Mouse (Mus musculus) spleen, postnatal 4 days (tissue): Measurements from ENCODE around the gene Plxna4.

Experiments used
- DNase-seq, 2 experiments: peaks; one replicate each; pipeline ENCODE4 v3.0.0; 2022; ENCODE audit warnings: low spot score in 2 of 2

Gene Plxna4

DNA sequence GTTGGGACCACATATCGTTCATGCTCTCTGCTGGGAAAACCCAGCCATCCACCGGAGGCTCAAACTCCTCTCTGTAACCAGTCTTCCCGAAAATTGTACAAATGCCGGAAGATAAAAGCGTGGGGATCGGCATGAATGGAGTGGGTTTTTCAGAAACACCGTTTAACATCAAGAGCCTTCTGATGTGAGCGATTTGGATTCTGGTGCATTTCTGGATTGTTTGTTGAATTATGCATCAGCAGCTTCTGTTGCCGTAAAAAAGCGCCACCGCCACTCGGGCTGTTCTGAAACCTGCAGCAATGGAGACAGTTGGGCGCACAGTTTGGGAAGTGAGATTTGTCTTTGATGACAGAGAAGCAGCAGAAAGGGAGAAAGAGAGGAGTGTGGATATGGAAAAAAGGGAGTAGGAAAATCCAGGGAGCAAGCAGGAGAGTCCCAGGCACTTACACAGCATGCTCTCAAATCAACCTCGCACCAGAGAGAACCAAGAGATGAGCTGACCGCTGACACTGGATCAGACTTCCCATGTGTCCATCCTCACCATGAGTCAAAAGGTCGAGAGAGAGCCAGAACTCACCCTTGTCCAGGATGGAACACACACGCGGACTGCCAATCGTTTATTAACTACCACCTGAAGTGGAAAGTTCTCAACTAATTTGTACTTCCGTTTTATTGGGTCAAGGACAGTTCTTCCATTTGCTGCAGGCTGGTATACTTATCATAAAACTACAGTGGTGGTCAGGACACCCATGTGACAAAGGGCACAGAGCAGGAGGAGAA lies 181.5 kb downstream of the Plxna4 start:
- DNase-seq = no peak

DNA sequence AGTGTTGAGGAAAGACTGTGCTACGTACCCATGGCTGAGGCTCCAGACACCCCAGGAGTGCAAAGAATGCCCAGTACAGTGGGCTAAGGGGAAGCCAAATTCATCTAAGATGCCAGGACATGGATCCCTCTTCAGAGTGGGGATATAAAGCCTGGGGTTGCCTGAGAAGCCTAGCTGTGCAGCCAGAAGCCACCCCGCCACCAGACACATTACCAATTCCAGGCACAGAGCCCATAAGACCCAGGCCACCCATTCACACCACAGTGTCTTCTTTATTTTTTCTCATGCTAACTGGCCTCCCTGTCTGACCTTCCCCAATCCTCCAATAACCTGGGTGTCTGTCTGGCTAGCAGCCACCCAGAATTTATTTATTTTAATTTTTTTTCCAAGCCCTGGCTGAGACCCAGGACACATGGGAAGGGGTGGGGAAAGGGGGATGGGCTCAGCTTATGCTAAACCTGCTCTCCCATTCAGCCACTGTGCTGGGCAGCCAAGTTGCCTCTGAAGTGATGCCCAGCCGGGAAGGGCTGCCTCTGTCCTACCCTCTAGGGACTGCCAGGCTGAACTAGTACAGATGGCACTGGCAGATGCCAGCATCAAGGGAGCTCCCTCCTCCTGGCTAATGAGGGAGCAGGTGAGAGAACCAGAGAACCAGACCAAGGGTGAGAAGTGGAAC lies 185.3 kb downstream of the Plxna4 start:
- DNase-seq = no peak

- DNase-seq = no peak
Measured at GRCm38 (mm10) chr6:32398261-32398660, 189.7 kb downstream of the Plxna4 start.

DNA sequence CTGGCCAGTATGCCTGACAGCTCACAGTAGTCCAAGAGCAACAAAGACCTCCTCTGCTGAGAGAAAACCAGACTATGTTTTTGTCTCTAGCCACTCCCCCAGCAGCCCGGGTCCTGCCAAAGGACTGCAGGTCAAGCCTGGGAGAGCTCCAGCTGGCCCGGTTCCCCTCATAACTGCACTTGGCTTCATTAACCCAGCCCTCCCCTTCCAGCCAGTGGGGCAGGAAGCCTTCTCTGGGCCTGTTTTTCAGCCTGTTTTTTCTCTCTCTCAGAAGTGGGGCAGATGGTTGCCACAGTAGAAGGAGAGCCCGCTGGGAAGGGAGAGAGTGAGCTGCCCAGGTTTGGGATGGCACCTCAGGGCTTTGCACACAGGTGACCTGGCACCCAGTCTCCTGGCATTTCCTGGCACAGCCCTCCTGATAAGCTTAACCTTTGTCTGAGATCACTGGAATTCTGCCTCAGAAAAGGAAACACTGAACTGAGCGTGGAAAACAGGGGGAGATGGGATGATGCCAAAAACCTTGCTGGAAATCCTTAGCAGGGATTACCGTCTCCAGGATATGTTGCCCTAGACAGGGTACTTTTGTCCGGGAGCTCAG lies 190.8 kb downstream of the Plxna4 start:
- DNase-seq = peak in 1 of 2 experiments; percentile 18

- DNase-seq = no peak
Measured at GRCm38 (mm10) chr6:32395415-32395814, 192.6 kb downstream of the Plxna4 start.

DNA sequence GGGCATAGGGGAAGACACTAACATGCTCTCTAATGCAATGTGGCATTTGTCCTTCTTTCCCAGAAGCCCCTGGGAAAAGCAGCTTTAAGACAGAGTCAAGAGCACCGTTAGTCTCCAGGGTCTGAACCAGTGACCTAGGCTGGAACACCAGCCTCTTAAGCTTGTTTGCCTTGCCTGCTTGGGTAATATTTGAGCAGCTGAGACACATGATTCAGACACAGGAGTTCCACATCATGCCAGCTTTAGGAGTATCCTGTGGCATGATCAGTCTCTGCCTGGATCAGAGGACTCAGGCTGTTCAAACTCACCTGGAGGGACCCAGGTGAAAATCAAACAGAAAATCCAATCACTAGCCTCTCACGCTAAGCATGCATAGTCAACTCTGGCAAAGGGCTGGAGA lies 195.7 kb downstream of the Plxna4 start:
- DNase-seq = no peak

DNA sequence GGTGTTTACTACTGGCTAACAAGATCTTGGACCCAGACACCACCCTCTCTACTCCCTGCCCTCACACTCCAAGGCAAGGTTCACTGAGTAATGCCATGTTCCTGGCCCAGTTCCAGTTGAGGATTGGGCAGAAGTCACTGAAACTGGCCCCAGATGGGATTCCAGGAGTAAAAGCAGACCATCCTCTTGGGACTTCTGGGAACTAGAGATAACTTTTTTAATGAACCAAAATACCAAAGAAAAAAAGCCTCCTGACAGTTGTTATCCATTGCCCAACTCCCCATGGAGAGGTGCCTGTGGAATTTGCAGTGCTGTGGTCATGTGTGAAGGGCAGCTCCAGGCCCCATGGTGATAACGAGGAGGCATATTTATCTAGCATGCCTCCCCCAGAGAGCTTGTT lies 199.7 kb downstream of the Plxna4 start:
- DNase-seq = no peak

GRCm38 (mm10) chr6:32386915-32387314 lies 201.1 kb downstream of the Plxna4 start:
- no peak for DNase-seq

GRCm38 (mm10) chr6:32384937-32385336 lies 203.1 kb downstream of the Plxna4 start:
- no peak for DNase-seq

DNA sequence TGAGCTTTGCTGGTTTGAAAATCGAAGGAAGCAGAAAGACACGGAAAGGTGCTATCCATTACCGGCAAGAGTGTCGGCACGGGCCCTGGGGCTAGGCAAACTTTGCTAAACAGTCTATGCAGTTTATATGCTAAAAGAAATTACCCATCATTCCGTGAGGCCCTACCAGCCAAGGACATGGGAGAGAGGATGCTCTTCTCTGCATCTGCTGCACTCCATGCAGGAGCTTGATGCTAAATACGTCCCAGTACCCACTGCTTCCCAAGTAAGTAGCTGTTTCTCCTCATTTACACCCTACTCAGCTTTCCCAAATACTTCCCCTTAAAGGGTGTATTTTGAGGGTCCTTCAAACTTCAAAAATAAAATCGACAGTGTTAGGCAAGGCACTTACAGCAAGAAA lies 203.6 kb downstream of the Plxna4 start:
- no peak for DNase-seq

GRCm38 (mm10) chr6:32381516-32381915 lies 206.5 kb downstream of the Plxna4 start:
- no peak for DNase-seq

DNA sequence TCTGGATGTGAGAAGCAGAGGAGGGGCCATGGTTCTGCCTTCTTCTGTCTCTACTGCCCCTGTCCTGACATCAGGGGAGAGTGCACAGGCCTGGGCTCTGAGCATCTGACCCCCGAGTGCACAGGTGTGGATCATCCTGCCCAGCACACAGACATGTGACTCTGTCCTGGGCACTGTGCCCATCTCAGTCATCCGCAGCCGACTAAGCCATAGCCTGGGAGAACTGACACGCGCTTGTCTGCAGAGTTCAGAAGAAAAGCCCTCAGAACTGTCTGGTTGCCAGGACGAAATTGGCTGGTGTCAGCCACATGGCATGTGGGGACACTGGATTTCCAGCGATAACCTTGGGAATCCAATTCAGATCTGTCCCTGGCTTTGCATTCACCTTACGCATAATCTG lies 210.8 kb downstream of the Plxna4 start:
- no peak for DNase-seq

DNA sequence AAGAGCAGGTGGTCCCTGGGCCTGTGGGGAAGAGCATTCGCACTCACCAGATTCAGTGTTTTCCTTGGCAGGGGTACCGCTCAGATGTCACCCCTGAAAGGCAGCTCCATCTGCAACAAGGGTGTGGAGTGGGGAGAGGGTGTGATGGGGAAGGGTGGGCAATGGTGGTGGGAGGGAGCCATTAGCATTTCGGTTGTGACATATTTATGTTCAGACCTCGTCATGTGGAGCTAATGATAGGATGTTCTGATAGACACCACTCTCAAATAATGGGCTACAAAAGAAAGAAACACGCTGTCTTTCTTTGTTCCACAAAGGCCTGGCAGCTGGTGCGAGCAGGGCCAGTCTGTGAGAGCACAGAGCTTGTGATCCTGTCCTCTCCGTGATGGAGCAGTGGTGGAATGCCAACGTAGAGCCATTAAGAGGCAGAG lies 214.0 kb downstream of the Plxna4 start:
- no peak for DNase-seq

DNA sequence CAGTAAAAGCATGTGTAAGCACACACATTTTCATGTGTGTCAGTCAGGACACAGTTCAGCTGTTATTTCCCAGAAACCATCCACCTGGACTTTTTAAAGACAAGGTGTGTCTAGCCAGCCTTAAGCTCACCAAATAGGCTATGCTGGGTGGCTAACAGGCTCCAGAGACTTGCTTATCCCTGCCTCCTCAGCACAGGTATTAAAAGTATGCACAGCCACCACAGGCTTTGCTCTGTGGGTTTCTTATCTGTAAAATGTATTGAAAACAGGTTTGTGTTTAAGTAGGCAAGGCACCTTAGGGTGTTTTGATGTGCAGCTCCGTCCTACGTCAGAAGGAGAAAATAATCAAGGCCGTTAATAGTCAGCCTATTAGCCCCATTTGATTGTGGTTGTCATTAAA lies 218.9 kb downstream of the Plxna4 start:
- DNase-seq = no peak

GRCm38 (mm10) chr6:32368408-32368807 lies 219.6 kb downstream of the Plxna4 start:
- DNase-seq = no peak

DNA sequence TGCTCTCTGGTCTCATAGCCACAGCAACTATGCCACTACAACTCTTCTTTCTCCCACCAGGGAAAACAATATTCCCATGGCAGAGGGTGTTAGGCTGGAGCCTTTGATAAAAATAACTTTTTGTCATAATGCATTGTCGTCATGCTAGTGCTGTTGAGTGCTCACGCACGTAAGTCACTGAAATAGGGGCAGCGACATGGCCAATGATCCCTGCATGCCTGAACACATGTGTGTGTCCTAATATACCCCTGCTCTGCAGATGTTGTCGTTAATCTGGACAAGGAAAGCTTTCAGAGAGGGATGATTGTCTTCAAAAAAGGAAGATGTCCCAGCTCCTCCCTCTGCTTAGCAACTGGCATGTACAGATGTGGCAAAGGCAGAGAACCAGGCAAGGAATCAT lies 223.1 kb downstream of the Plxna4 start:
- no peak for DNase-seq

- no peak for DNase-seq
Measured at GRCm38 (mm10) chr6:32363489-32364068, 224.4 kb downstream of the Plxna4 start.

- DNase-seq = no peak
Measured at GRCm38 (mm10) chr6:32362421-32362820, 225.6 kb downstream of the Plxna4 start.

DNA sequence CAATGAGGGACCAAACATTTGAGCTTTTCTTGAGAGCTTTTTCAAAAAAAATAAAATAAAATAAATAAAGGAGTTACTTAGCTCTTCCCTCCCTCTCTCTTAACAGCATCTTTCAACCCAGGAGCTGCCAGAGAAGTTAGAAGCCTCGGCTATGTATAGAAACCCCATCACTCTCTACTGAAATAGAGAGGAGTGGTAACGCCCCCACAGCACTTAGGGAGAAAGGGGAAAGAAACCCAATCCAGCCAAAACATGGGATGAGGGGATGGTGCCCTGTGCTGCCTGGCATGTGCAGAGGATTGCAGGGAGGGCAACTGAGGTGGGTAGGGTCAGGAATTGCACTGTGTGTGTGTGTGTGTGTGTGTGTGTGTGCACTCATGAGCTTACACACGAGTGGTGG lies 228.3 kb downstream of the Plxna4 start:
- DNase-seq = no peak

DNA sequence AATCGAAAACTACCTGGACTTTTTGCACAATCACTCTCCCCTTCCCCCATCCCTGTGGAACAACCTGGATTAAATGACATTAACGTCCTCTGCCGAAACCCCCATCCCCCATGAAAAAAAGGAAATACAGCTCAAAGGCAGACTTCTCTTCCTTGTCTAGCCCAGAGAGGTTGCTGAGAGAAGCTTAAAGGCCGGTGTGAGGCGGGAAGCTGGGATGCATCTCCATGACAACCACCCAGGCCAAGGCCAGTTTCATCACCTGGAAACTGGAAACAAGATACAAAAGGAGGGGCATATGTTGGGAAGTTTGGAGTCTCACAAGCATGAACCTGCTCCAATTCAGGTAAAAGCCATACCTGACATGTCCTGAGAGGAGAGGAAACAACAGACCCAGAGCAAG lies 230.5 kb downstream of the Plxna4 start:
- DNase-seq = no peak

DNA sequence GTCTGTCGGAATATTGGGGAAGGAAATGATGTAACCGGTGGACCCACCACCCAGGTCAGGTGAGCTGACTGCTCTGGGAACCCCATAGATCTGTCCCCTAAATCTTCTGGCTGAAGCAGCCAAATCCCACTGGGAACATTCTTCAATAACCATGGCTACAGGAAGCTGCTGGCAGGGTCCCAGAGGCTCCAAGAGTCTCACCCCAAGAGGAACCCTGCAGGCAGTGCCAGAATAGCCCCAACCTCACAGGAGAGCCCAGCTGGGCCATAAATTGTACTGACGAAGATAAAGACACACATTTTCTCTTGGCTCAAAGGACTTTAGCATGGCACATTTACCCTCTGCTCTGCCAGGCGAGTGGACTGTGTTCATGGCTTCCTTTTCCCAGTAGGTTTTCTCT lies 232.4 kb downstream of the Plxna4 start:
- no peak for DNase-seq

- no peak for DNase-seq
Measured at GRCm38 (mm10) chr6:32348996-32349395, 239.0 kb downstream of the Plxna4 start.

DNA sequence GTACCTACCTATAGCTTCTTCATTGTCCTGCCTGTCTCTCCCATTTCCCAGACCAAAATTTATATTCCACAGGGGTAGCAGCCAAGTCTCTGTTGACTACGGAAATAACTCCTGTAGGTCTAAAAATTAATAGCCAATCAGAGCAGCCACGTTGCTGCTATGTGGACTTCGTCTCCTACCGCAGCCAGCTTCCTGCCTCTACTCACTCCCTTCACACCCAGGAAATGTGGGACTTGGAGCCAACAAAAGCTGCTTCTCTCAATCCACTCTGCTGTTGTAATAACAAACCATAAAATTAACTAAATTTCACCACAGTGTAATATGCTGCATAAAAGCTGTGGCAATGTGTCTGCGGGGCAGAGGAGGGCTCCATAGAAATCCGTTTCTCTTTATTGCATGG lies 239.9 kb downstream of the Plxna4 start:
- DNase-seq = no peak
